ENCODE assay signal across 8 mouse cellular contexts in genomic region chr11:48801831-48802772, GRCm38 (mm10). TPM values are rescaled to one million over a fixed set of nuclear protein-coding genes. Genes with fewer than 3 reads are reported as not detected.
DNase-seq lines count a peak whose midpoint lies in the region; ATAC-seq lines count a peak whose summit lies in the region.

No protein-coding gene starts in this region.

- peak overlapping the region; percentile 70 for H3K4me2 ChIP-seq in kidney, embryonic 15.5 days
- peak overlapping the region; percentile 85 for H3K4me2 ChIP-seq in embryonic facial prominence, embryonic 11.5 days (ENCODE audit: low read depth, low read length)
- peak overlapping the region; percentile 88 for H3K4me2 ChIP-seq in hindbrain, embryonic 16.5 days (ENCODE audit: low read length)
- H3K4me2 ChIP-seq in midbrain, embryonic 15.5 days = peak overlapping the region; percentile 77

- 0 out of 2 replicates have a peak overlapping the region, but pooled peaks have one; percentile 33 for H3K27ac ChIP-seq in kidney, embryonic 15.5 days
- H3K27ac ChIP-seq in embryonic facial prominence, embryonic 11.5 days (replicated peaks; ENCODE audit: low read depth, low read length) = no peak overlapping the region
- H3K27ac ChIP-seq in hindbrain, embryonic 16.5 days (ENCODE audit: low read depth, low read length) = no peak overlapping the region
- H3K27ac ChIP-seq in midbrain, embryonic 15.5 days = no peak overlapping the region

- no peak for ATAC-seq in kidney, embryonic 15.5 days (replicated peaks; ENCODE audit: low FRiP score)
- no peak for ATAC-seq in embryonic facial prominence, embryonic 11.5 days (replicated peaks; ENCODE audit: insufficient number of reproducible peaks, low FRiP score, low TSS enrichment, low read depth)
- ATAC-seq in hindbrain, embryonic 16.5 days = no peak
- ATAC-seq in midbrain, embryonic 15.5 days (replicated peaks) = no peak
- no peak for ATAC-seq in activated CD4-positive, CD25-positive, alpha-beta regulatory T cell, adult 4 months

- H3K27me3 ChIP-seq in kidney, embryonic 15.5 days = no peaks in the 10 kb centered on the region
- H3K27me3 ChIP-seq in embryonic facial prominence, embryonic 11.5 days (ENCODE audit: control insufficient read depth, insufficient read depth, low read length) = no peaks in the 10 kb centered on the region
- no peaks in the 10 kb centered on the region for H3K27me3 ChIP-seq in hindbrain, embryonic 16.5 days (replicated peaks; ENCODE audit: control insufficient read depth, insufficient read depth, low read length)
- no peaks in the 10 kb centered on the region for H3K27me3 ChIP-seq in midbrain, embryonic 15.5 days (replicated peaks)

- H3K4me1 ChIP-seq in kidney, embryonic 15.5 days = peaks cover 29% of the 10 kb centered on the region
- no peaks in the 10 kb centered on the region; the same call in 1 of the 2 replicates for H3K4me1 ChIP-seq in embryonic facial prominence, embryonic 11.5 days (ENCODE audit: control insufficient read depth, insufficient read depth, low read length)
- H3K4me1 ChIP-seq in hindbrain, embryonic 16.5 days (ENCODE audit: control insufficient read depth, insufficient read depth, low read depth, low read length) = peaks cover 29% of the 10 kb centered on the region
- peaks cover 37% of the 10 kb centered on the region for H3K4me1 ChIP-seq in midbrain, embryonic 15.5 days

- H3K9me3 ChIP-seq in kidney, embryonic 15.5 days (replicated peaks) = no peaks in the 10 kb centered on the region
- H3K9me3 ChIP-seq in embryonic facial prominence, embryonic 11.5 days (replicated peaks; ENCODE audit: control insufficient read depth, low read length) = no peaks in the 10 kb centered on the region
- H3K9me3 ChIP-seq in hindbrain, embryonic 16.5 days (ENCODE audit: control insufficient read depth, low read length) = no peaks in the 10 kb centered on the region
- H3K9me3 ChIP-seq in midbrain, embryonic 15.5 days = no peaks in the 10 kb centered on the region

- 73% methylated on average over 17 of the region's 17 CpGs for WGBS in kidney, embryonic 15.5 days
- 79% methylated on average over 17 of the region's 17 CpGs for WGBS in embryonic facial prominence, embryonic 11.5 days
- WGBS in hindbrain, embryonic 16.5 days = 79% methylated on average over 17 of the region's 17 CpGs
- WGBS in midbrain, embryonic 15.5 days = 80% methylated on average over 17 of the region's 17 CpGs

- H3K4me3 ChIP-seq in kidney, embryonic 15.5 days (replicated peaks) = peak overlapping the region; percentile 88
- H3K4me3 ChIP-seq in embryonic facial prominence, embryonic 11.5 days (ENCODE audit: low read depth, low read length) = peak overlapping the region; percentile 86
- peak overlapping the region; percentile 81 for H3K4me3 ChIP-seq in hindbrain, embryonic 16.5 days (ENCODE audit: low read length)
- H3K4me3 ChIP-seq in midbrain, embryonic 15.5 days = peak overlapping the region; percentile 62

- no peak for DNase-seq in kidney, adult 11 months
- no peak for DNase-seq in embryonic facial prominence, embryonic 11.5 days (ENCODE audit: low spot score)
- DNase-seq in urinary bladder, postnatal 36 days (ENCODE audit: low spot score in 2 of 2) = no peak
- no peak for DNase-seq in spleen, postnatal 4 days (ENCODE audit: low spot score in 2 of 2)

- peak overlapping the region; percentile 86 for H3K9ac ChIP-seq in kidney, embryonic 15.5 days
- H3K9ac ChIP-seq in embryonic facial prominence, embryonic 11.5 days (replicated peaks; ENCODE audit: low read length) = peak overlapping the region; percentile 91
- H3K9ac ChIP-seq in hindbrain, embryonic 16.5 days (ENCODE audit: low read depth, low read length) = peak overlapping the region; percentile 80
- peak overlapping the region; percentile 72; the same call in 1 of the 2 replicates for H3K9ac ChIP-seq in midbrain, embryonic 15.5 days

- H3K36me3 ChIP-seq in kidney, embryonic 15.5 days = peaks cover 59% of the 10 kb centered on the region
- peaks cover 23% of the 10 kb centered on the region for H3K36me3 ChIP-seq in embryonic facial prominence, embryonic 11.5 days (replicated peaks; ENCODE audit: control insufficient read depth, insufficient read depth, low read depth, low read length)
- peaks cover 44% of the 10 kb centered on the region for H3K36me3 ChIP-seq in hindbrain, embryonic 16.5 days (ENCODE audit: control insufficient read depth, insufficient read depth, low read length)
- peaks cover 45% of the 10 kb centered on the region for H3K36me3 ChIP-seq in midbrain, embryonic 15.5 days (replicated peaks)

RNA-seq across cellular contexts. Expression of gene Rack1, which starts 2.0 kb away (rescaled TPM):
- polyA plus RNA-seq in kidney, embryonic 15.5 days (2015; fragmentation: Nextera tagmentation; extraction: Ambion mirVana) = 775 and 792 TPM in 2 replicates
- 755 and 775 TPM in 2 replicates for polyA plus RNA-seq in embryonic facial prominence, embryonic 11.5 days (2014; fragmentation: Nextera tagmentation; extraction: Ambion mirVana)
- polyA plus RNA-seq in hindbrain, embryonic 16.5 days (2015; fragmentation: Nextera tagmentation; extraction: Ambion mirVana) = 343 and 349 TPM in 2 replicates
- polyA plus RNA-seq in midbrain, embryonic 15.5 days (2015; fragmentation: Nextera tagmentation; extraction: Ambion mirVana) = 365 and 382 TPM in 2 replicates
- 1,000 to 10,000 TPM; 1,417 to 1,752 TPM for polyA plus RNA-seq in activated CD4-positive, CD25-positive, alpha-beta regulatory T cell, adult 4 months (2017; shearing (Covaris generic))

RNA-seq across cellular contexts. Expression of gene Trim41, which starts 15.1 kb away (rescaled TPM):
- polyA plus RNA-seq in kidney, embryonic 15.5 days (2015; fragmentation: Nextera tagmentation; extraction: Ambion mirVana) = 6.6 and 7.0 TPM in 2 replicates
- 3.2 and 3.8 TPM in 2 replicates for polyA plus RNA-seq in embryonic facial prominence, embryonic 11.5 days (2014; fragmentation: Nextera tagmentation; extraction: Ambion mirVana)
- polyA plus RNA-seq in hindbrain, embryonic 16.5 days (2015; fragmentation: Nextera tagmentation; extraction: Ambion mirVana) = 6.5 and 7.1 TPM in 2 replicates
- polyA plus RNA-seq in midbrain, embryonic 15.5 days (2015; fragmentation: Nextera tagmentation; extraction: Ambion mirVana) = 7.3 and 7.9 TPM in 2 replicates
- 1 to 10 TPM; 3.8 to 4.4 TPM for polyA plus RNA-seq in activated CD4-positive, CD25-positive, alpha-beta regulatory T cell, adult 4 months (2017; shearing (Covaris generic))

RNA-seq across cellular contexts. Expression of gene Trim7, which starts 23.8 kb away (rescaled TPM):
- polyA plus RNA-seq in kidney, embryonic 15.5 days (2015; fragmentation: Nextera tagmentation; extraction: Ambion mirVana) = 3.7 and 4.0 TPM in 2 replicates
- polyA plus RNA-seq in embryonic facial prominence, embryonic 11.5 days (2014; fragmentation: Nextera tagmentation; extraction: Ambion mirVana) = 0.27 and 0.33 TPM in 2 replicates
- 1.7 and 2.7 TPM in 2 replicates for polyA plus RNA-seq in hindbrain, embryonic 16.5 days (2015; fragmentation: Nextera tagmentation; extraction: Ambion mirVana)
- 2.3 and 2.6 TPM in 2 replicates for polyA plus RNA-seq in midbrain, embryonic 15.5 days (2015; fragmentation: Nextera tagmentation; extraction: Ambion mirVana)
- 1 to 10 TPM in 1 of 2 experiments, under 1 TPM in 1; 0.52 to 1.1 TPM for polyA plus RNA-seq in activated CD4-positive, CD25-positive, alpha-beta regulatory T cell, adult 4 months (2017; shearing (Covaris generic))

RNA-seq across cellular contexts. Expression of gene Gm12184, which starts 24.4 kb away (rescaled TPM):
- polyA plus RNA-seq in kidney, embryonic 15.5 days (2015; fragmentation: Nextera tagmentation; extraction: Ambion mirVana) = 1.6 and 2.9 TPM in 2 replicates
- polyA plus RNA-seq in embryonic facial prominence, embryonic 11.5 days (2014; fragmentation: Nextera tagmentation; extraction: Ambion mirVana) = 7.7 and 14.0 TPM in 2 replicates
- 1.1 and 2.3 TPM in 2 replicates for polyA plus RNA-seq in hindbrain, embryonic 16.5 days (2015; fragmentation: Nextera tagmentation; extraction: Ambion mirVana)
- 2.6 and 4.0 TPM in 2 replicates for polyA plus RNA-seq in midbrain, embryonic 15.5 days (2015; fragmentation: Nextera tagmentation; extraction: Ambion mirVana)
- 1 to 10 TPM; 3.0 to 3.1 TPM for polyA plus RNA-seq in activated CD4-positive, CD25-positive, alpha-beta regulatory T cell, adult 4 months (2017; shearing (Covaris generic))
